In the genomic region with DNA sequence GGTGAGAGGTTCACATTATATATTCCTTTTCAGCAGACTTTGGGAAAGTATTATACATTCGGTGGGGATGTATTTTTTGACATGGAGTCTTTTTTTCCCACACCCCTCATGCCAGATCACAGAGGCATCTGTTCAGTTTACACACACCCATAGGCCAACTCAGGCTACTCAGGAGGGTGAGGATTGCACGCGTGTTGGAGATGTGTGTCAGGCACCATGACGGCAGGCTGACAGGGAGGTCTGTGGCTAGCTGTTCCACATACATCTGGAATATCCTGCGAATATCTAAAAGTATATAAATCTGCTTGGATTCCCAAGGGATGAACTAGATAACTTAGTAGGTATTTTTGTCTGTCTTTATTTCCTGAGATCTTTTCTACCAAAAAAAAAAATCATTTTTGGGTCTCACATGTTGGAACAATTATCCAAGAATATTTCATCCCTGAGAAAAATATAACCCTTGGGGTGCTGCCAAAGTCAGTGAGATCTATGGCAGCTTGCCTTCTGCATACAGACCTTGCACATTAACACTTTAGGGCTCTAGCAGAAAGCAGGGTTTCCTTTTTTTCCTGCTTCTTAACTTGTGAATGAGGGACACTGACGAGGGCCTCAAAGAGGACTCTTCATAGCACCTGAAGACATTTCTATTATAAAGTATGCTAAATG, we compare ENCODE assay signal across 20 mouse cellular contexts.
DNase-seq lines count a peak whose midpoint lies in the region; ATAC-seq and TF ChIP-seq lines count a peak whose summit lies in the region.
"Had no signal": no experiment of that assay in that cellular context is flagged by ENCODE, and none has a peak within 500 bp of the region (broad histone marks: within the 10 kb centered on the region; RNA-seq: fewer than 3 reads in every experiment).

No protein-coding gene starts in this region.

- H3K9ac ChIP-seq in forebrain, postnatal 0 days: no peak overlapping the region
- H3K9ac ChIP-seq in forebrain, embryonic 16.5 days (replicated peaks; ENCODE audit: low read depth, low read length): no peak overlapping the region
- no peak overlapping the region for H3K9ac ChIP-seq in kidney, embryonic 15.5 days
- H3K9ac ChIP-seq: hindbrain, embryonic 12.5 days; liver, embryonic 13.5 days; neural tube, embryonic 13.5 days had no signal

- no peaks in the 10 kb centered on the region for H3K9me3 ChIP-seq in forebrain, postnatal 0 days (ENCODE audit: low read length)
- H3K9me3 ChIP-seq in forebrain, embryonic 16.5 days (ENCODE audit: control insufficient read depth, low read length): no peaks in the 10 kb centered on the region
- H3K9me3 ChIP-seq in kidney, embryonic 15.5 days (replicated peaks): no peaks in the 10 kb centered on the region
- H3K9me3 ChIP-seq: hindbrain, embryonic 12.5 days; liver, embryonic 13.5 days; neural tube, embryonic 13.5 days had no signal

- peak; percentile 37 for DNase-seq in forebrain, postnatal 0 days
- peak; percentile 43 for DNase-seq in kidney, postnatal 10 days
- DNase-seq in 3T3-L1 (ENCODE audit: low read depth, low spot score): peak; percentile 68
- DNase-seq in brain, embryonic 14.5 days (ENCODE audit: low read depth): peak; percentile 40
- no peak for DNase-seq in thymus, adult 2 months
- DNase-seq: adrenal gland, adult 2 months; cerebellum, postnatal 25 days; embryo, embryonic 11 days; gastrocnemius, adult 2 months; layer of hippocampus, adult 9-11 months; liver, embryonic 13.5 days; midbrain, embryonic 14.5 days; spleen, adult 18-20 months had no signal

- WGBS in forebrain, postnatal 0 days: 61% methylated on average over 6 of the region's 6 CpGs
- 62% methylated on average over 6 of the region's 6 CpGs for WGBS in forebrain, embryonic 16.5 days
- WGBS in kidney, embryonic 15.5 days: 63% methylated on average over 6 of the region's 6 CpGs
- 92% methylated on average over 6 of the region's 6 CpGs for WGBS in thymus, adult 2 months

- H3K4me3 ChIP-seq in forebrain, postnatal 0 days (ENCODE audit: low read depth, low read length): no peak overlapping the region
- H3K4me3 ChIP-seq in forebrain, embryonic 16.5 days (replicated peaks; ENCODE audit: low read length): no peak overlapping the region
- H3K4me3 ChIP-seq in kidney, embryonic 15.5 days (replicated peaks): no peak overlapping the region
- H3K4me3 ChIP-seq in thymus, adult 2 months (ENCODE audit: control insufficient read depth, insufficient read depth, low read length): no peak overlapping the region
- H3K4me3 ChIP-seq: gastrocnemius, adult 2 months; hindbrain, embryonic 12.5 days; liver, embryonic 13.5 days; megakaryocyte, embryonic 14.5 days; neural tube, embryonic 13.5 days had no signal

- no peaks in the 10 kb centered on the region for H3K27me3 ChIP-seq in forebrain, postnatal 0 days (ENCODE audit: insufficient read depth, low read length)
- H3K27me3 ChIP-seq in forebrain, embryonic 16.5 days (replicated peaks; ENCODE audit: control insufficient read depth, insufficient read depth, low read length): no peaks in the 10 kb centered on the region
- no peaks in the 10 kb centered on the region for H3K27me3 ChIP-seq in kidney, embryonic 15.5 days
- no peaks in the 10 kb centered on the region for H3K27me3 ChIP-seq in thymus, adult 2 months (ENCODE audit: control insufficient read depth, insufficient read depth, low read length)
- H3K27me3 ChIP-seq: hindbrain, embryonic 12.5 days; liver, embryonic 13.5 days; megakaryocyte, embryonic 14.5 days; neural tube, embryonic 13.5 days had no signal

- ATAC-seq in forebrain, postnatal 0 days: peak; percentile 36; the same call in 1 of the 2 replicates
- ATAC-seq in forebrain, embryonic 16.5 days: no peak
- ATAC-seq in kidney, embryonic 15.5 days (replicated peaks; ENCODE audit: low FRiP score): no peak
- ATAC-seq: lung, postnatal 0 days had no signal

- TF ChIP-seq POLR2A in brain, embryonic 14.5 days (IDR thresholded peaks at IDR 0.05; ENCODE audit: borderline replicate concordance, extremely low read depth, insufficient read depth, insufficient read length, poor library complexity, severe bottlenecking): no peak
- no peak for TF ChIP-seq POLR2A in thymus, adult 2 months (IDR thresholded peaks at IDR 0.05; ENCODE audit: control insufficient read depth, extremely low read depth, insufficient read depth, low read length, poor library complexity)

- no peak for TF ChIP-seq CTCF in forebrain, postnatal 0 days (IDR thresholded peaks at IDR 0.05; ENCODE audit: low read depth)
- no peak for TF ChIP-seq CTCF in brain, embryonic 14.5 days (IDR thresholded peaks at IDR 0.05; ENCODE audit: borderline replicate concordance, extremely low read depth, insufficient read depth, insufficient read length)
- TF ChIP-seq CTCF in thymus, adult 2 months (IDR thresholded peaks at IDR 0.05; ENCODE audit: borderline replicate concordance, control insufficient read depth, extremely low read depth, insufficient read depth, low read length, poor library complexity): no peak

- H3K27ac ChIP-seq in forebrain, postnatal 0 days (ENCODE audit: low read depth, low read length): no peak overlapping the region
- H3K27ac ChIP-seq in forebrain, embryonic 16.5 days (ENCODE audit: low read length): no peak overlapping the region
- no peak overlapping the region for H3K27ac ChIP-seq in kidney, embryonic 15.5 days
- no peak overlapping the region for H3K27ac ChIP-seq in thymus, adult 2 months (ENCODE audit: control insufficient read depth, insufficient read depth, low read length)
- H3K27ac ChIP-seq: gastrocnemius, adult 2 months; hindbrain, embryonic 12.5 days; liver, embryonic 13.5 days; neural tube, embryonic 13.5 days had no signal

- 0 out of 2 replicates have a peak, but pooled peaks cover 5% of the 10 kb centered on the region for H3K4me1 ChIP-seq in forebrain, postnatal 0 days (ENCODE audit: insufficient read depth)
- H3K4me1 ChIP-seq in forebrain, embryonic 16.5 days (replicated peaks; ENCODE audit: control insufficient read depth, insufficient read depth, low read length): peaks cover 6% of the 10 kb centered on the region
- H3K4me1 ChIP-seq in kidney, embryonic 15.5 days: peaks cover 14% of the 10 kb centered on the region
- no peaks in the 10 kb centered on the region for H3K4me1 ChIP-seq in thymus, adult 2 months (replicated peaks; ENCODE audit: control insufficient read depth, insufficient read depth, low read length)
- H3K4me1 ChIP-seq: liver, embryonic 13.5 days; megakaryocyte, embryonic 14.5 days had no signal

- H3K36me3 ChIP-seq in forebrain, postnatal 0 days (ENCODE audit: insufficient read depth): no peaks in the 10 kb centered on the region
- no peaks in the 10 kb centered on the region for H3K36me3 ChIP-seq in forebrain, embryonic 16.5 days (ENCODE audit: control insufficient read depth, insufficient read depth)
- no peaks in the 10 kb centered on the region for H3K36me3 ChIP-seq in kidney, embryonic 15.5 days
- no peaks in the 10 kb centered on the region for H3K36me3 ChIP-seq in thymus, adult 2 months (ENCODE audit: control insufficient read depth, insufficient read depth, low read length)
- H3K36me3 ChIP-seq: hindbrain, embryonic 12.5 days; liver, embryonic 13.5 days; neural tube, embryonic 13.5 days had no signal

- no peak overlapping the region for H3K4me2 ChIP-seq in forebrain, postnatal 0 days (ENCODE audit: low read depth)
- H3K4me2 ChIP-seq in forebrain, embryonic 16.5 days (ENCODE audit: low read length): no peak overlapping the region
- H3K4me2 ChIP-seq in kidney, embryonic 15.5 days: no peak overlapping the region
- H3K4me2 ChIP-seq: heart, embryonic 11.5 days; hindbrain, embryonic 12.5 days; liver, embryonic 13.5 days; neural tube, embryonic 13.5 days had no signal
